Mouse (Mus musculus) embryonic facial prominence, embryonic 12.5 days (tissue): ENCODE data around the gene Ndrg2. TPM values are rescaled to one million over a fixed set of nuclear protein-coding genes. Genes with fewer than 3 reads are reported as not detected.

ENCODE experiments used
- ATAC-seq: fragments of 200-750 bp; cut with Nextera tagmentation; 2 replicates; pipeline ENCODE4 v1.8.0; 2017; ENCODE audit not compliant: insufficient number of reproducible peaks, insufficient read depth, low FRiP score, low TSS enrichment
- H3K27ac ChIP-seq: fragments of 300-500 bp; sonication (generic); 2 replicates; pipeline ENCODE4 v1.5.1; 2016; ENCODE audit warnings: mild to moderate bottlenecking
- H3K27me3 ChIP-seq: fragments of 300-500 bp; sonication (generic); 2 replicates; pipeline ENCODE4 v1.6.1; 2016; ENCODE audit warnings: mild to moderate bottlenecking, moderate library complexity
- H3K36me3 ChIP-seq: fragments of 300-500 bp; sonication (generic); 2 replicates; pipeline ENCODE4 v1.6.1; 2016; ENCODE audit warnings: mild to moderate bottlenecking
- H3K4me1 ChIP-seq: fragments of 300-500 bp; sonication (generic); 2 replicates; pipeline ENCODE4 v1.6.1; 2016
- H3K4me2 ChIP-seq: fragments of 300-500 bp; sonication (generic); replicated peaks from 2 replicates; pipeline ENCODE4 v1.6.1; 2016; ENCODE audit warnings: mild to moderate bottlenecking, moderate library complexity
- H3K4me3 ChIP-seq: fragments of 300-500 bp; sonication (generic); 2 replicates; pipeline ENCODE4 v1.5.1; 2016; ENCODE audit warnings: mild to moderate bottlenecking
- H3K9ac ChIP-seq: fragments of 300-500 bp; sonication (generic); 2 replicates; pipeline ENCODE4 v1.6.1; 2016; ENCODE audit warnings: mild to moderate bottlenecking, moderate library complexity
- H3K9me3 ChIP-seq: fragments of 300-500 bp; sonication (generic); 2 replicates; pipeline ENCODE4 v1.6.1; 2016; ENCODE audit warnings: mild to moderate bottlenecking, moderate library complexity
- WGBS: fragments of 180-500 bp; shearing (Covaris S2); methylation state at CpG from one replicate; pipeline ENCODE4 v1.1.7; 2016; 5-methylcytosine and 5-hydroxymethylcytosine counted together
- polyA plus RNA-seq: library from polyadenylated mRNA; unstranded; fragments of >200 nt; fragmentation: Nextera tagmentation; extraction: Ambion mirVana; gene quantifications from 2 replicates; pipeline ENCODE4 v1.2.1, GENCODE M21; 2016

The Ndrg2 gene
- polyA plus RNA-seq, 1 experiment from 2014 or later, result 30.9 TPM

GRCm38 (mm10) chr14:51911301-51911700 lies 2.7 kb downstream of the Ndrg2 start:
- 86% methylated on average over 10 of the region's 10 CpGs for WGBS

GRCm38 (mm10) chr14:51906102-51906501 lies 7.9 kb downstream of the Ndrg2 start:
- Histone ChIP-seq H3K4me2 (no peak overlapping the region), H3K4me1 (no peaks in the 10 kb centered on the region), H3K27me3 (no peaks in the 10 kb centered on the region), H3K9me3 (no peaks in the 10 kb centered on the region), H3K4me3 (no peak overlapping the region), H3K36me3 (no peaks in the 10 kb centered on the region), H3K27ac (no peak overlapping the region), H3K9ac (no peak overlapping the region)
- 91% methylated on average over 11 of the region's 11 CpGs for WGBS
- ATAC-seq, result no peak

More at GRCm38 (mm10) chr14:51911301-51911700, 2.7 kb downstream of the Ndrg2 start:
- Histone ChIP-seq H3K9ac (no peak overlapping the region), H3K27ac (no peak overlapping the region), H3K36me3 (no peaks in the 10 kb centered on the region), H3K4me3 (no peak overlapping the region), H3K27me3 (no peaks in the 10 kb centered on the region), H3K9me3 (no peaks in the 10 kb centered on the region), H3K4me1 (peaks cover 14% of the 10 kb centered on the region; the same call in 1 of the 2 replicates), H3K4me2 (no peak overlapping the region)
- no peak for ATAC-seq

- Histone ChIP-seq H3K4me2 (no peak overlapping the region), H3K27ac (no peak overlapping the region), H3K4me3 (no peak overlapping the region), H3K9ac (no peak overlapping the region), H3K4me1 (no peaks in the 10 kb centered on the region), H3K27me3 (no peaks in the 10 kb centered on the region), H3K36me3 (no peaks in the 10 kb centered on the region), H3K9me3 (no peaks in the 10 kb centered on the region)
- no peak for ATAC-seq
- WGBS, result 63% methylated on average over 7 of the region's 7 CpGs
Measured at GRCm38 (mm10) chr14:51904706-51905105, 9.3 kb downstream of the Ndrg2 start.

GRCm38 (mm10) chr14:51903782-51904181 lies 10.2 kb downstream of the Ndrg2 start:
- H3K9ac ChIP-seq, result no peak overlapping the region
- no peaks in the 10 kb centered on the region for H3K9me3 ChIP-seq
- ATAC-seq, result no peak
- no peak overlapping the region for H3K4me3 ChIP-seq
- H3K4me1 ChIP-seq, result no peaks in the 10 kb centered on the region
- no peaks in the 10 kb centered on the region for H3K27me3 ChIP-seq
- 83% methylated on average over 9 of the region's 9 CpGs for WGBS
- no peak overlapping the region for H3K27ac ChIP-seq
- no peak overlapping the region for H3K4me2 ChIP-seq
- H3K36me3 ChIP-seq, result no peaks in the 10 kb centered on the region

- 59% methylated on average over 9 of the region's 9 CpGs for WGBS
Measured at GRCm38 (mm10) chr14:51902806-51903710, 10.9 kb downstream of the Ndrg2 start.

GRCm38 (mm10) chr14:51899351-51899750 lies 14.6 kb downstream of the Ndrg2 start:
- Histone ChIP-seq H3K4me1 (no peaks in the 10 kb centered on the region), H3K4me2 (no peak overlapping the region), H3K4me3 (no peak overlapping the region), H3K9ac (no peak overlapping the region), H3K27me3 (no peaks in the 10 kb centered on the region), H3K36me3 (no peaks in the 10 kb centered on the region), H3K9me3 (no peaks in the 10 kb centered on the region), H3K27ac (no peak overlapping the region)
- 87% methylated on average over 1 of the region's 1 CpGs for WGBS
- ATAC-seq, result no peak

More at GRCm38 (mm10) chr14:51902806-51903710, 10.9 kb downstream of the Ndrg2 start:
- Histone ChIP-seq H3K36me3 (no peaks in the 10 kb centered on the region), H3K27me3 (no peaks in the 10 kb centered on the region), H3K9ac (no peak overlapping the region), H3K27ac (no peak overlapping the region), H3K4me2 (no peak overlapping the region), H3K4me1 (no peaks in the 10 kb centered on the region), H3K9me3 (no peaks in the 10 kb centered on the region), H3K4me3 (no peak overlapping the region)
- no peak for ATAC-seq

- peak; percentile 59; the same call in 1 of the 2 replicates for ATAC-seq
- WGBS, result 76% methylated on average over 8 of the region's 8 CpGs
Measured at GRCm38 (mm10) chr14:51896539-51897170, 17.3 kb downstream of the Ndrg2 start.

GRCm38 (mm10) chr14:51896019-51896418 lies 17.9 kb downstream of the Ndrg2 start:
- no peak overlapping the region for H3K9ac ChIP-seq
- no peaks in the 10 kb centered on the region for H3K9me3 ChIP-seq
- no peak for ATAC-seq
- H3K27ac ChIP-seq, result no peak overlapping the region
- H3K4me1 ChIP-seq, result no peaks in the 10 kb centered on the region
- H3K27me3 ChIP-seq, result no peaks in the 10 kb centered on the region; the same call in 1 of the 2 replicates
- peaks cover 15% of the 10 kb centered on the region for H3K36me3 ChIP-seq
- WGBS, result 78% methylated on average over 6 of the region's 6 CpGs
- H3K4me2 ChIP-seq, result no peak overlapping the region
- no peak overlapping the region for H3K4me3 ChIP-seq

More at GRCm38 (mm10) chr14:51896539-51897170, 17.3 kb downstream of the Ndrg2 start:
- Histone ChIP-seq H3K27me3 (no peaks in the 10 kb centered on the region), H3K9ac (no peak overlapping the region), H3K4me1 (no peaks in the 10 kb centered on the region), H3K27ac (no peak overlapping the region), H3K4me3 (no peak overlapping the region), H3K9me3 (no peaks in the 10 kb centered on the region), H3K4me2 (no peak overlapping the region), H3K36me3 (peaks cover 9% of the 10 kb centered on the region)

GRCm38 (mm10) chr14:51895071-51895470 lies 18.9 kb downstream of the Ndrg2 start:
- H3K4me2 ChIP-seq, result no peak overlapping the region
- no peak overlapping the region for H3K27ac ChIP-seq
- 82% methylated on average over 14 of the region's 14 CpGs for WGBS
- no peaks in the 10 kb centered on the region; the same call in 1 of the 2 replicates for H3K27me3 ChIP-seq
- no peaks in the 10 kb centered on the region for H3K9me3 ChIP-seq
- peaks cover 25% of the 10 kb centered on the region for H3K36me3 ChIP-seq
- no peak for ATAC-seq
- H3K9ac ChIP-seq, result no peak overlapping the region; the same call in 1 of the 2 replicates
- H3K4me1 ChIP-seq, result no peaks in the 10 kb centered on the region
- H3K4me3 ChIP-seq, result no peak overlapping the region

- Histone ChIP-seq H3K9me3 (no peaks in the 10 kb centered on the region), H3K4me3 (no peak overlapping the region), H3K4me1 (no peaks in the 10 kb centered on the region), H3K27ac (no peak overlapping the region; the same call in 1 of the 2 replicates), H3K4me2 (no peak overlapping the region), H3K9ac (no peak overlapping the region), H3K27me3 (no peaks in the 10 kb centered on the region; the same call in 1 of the 2 replicates), H3K36me3 (peaks cover 38% of the 10 kb centered on the region)
- WGBS, result 55% methylated on average over 3 of the region's 3 CpGs
- no peak for ATAC-seq
Measured at GRCm38 (mm10) chr14:51893809-51894208, 20.1 kb downstream of the Ndrg2 start.

GRCm38 (mm10) chr14:51893094-51893794 lies 20.7 kb downstream of the Ndrg2 start:
- Histone ChIP-seq H3K9ac (no peak overlapping the region), H3K4me1 (no peaks in the 10 kb centered on the region), H3K9me3 (no peaks in the 10 kb centered on the region), H3K27me3 (no peaks in the 10 kb centered on the region; the same call in 1 of the 2 replicates), H3K4me3 (no peak overlapping the region), H3K36me3 (peaks cover 41% of the 10 kb centered on the region), H3K4me2 (no peak overlapping the region), H3K27ac (no peak overlapping the region; the same call in 1 of the 2 replicates)
- 25% methylated on average over 10 of the region's 10 CpGs for WGBS
- ATAC-seq, result no peak
